Mouse (Mus musculus) WW6 (cell line): ENCODE data around the gene Ndnf.

Source experiments
- DNase-seq: peaks from one replicate; pipeline ENCODE4 v3.0.0-alpha.2; 2013; ENCODE audit warnings: low read depth, low spot score

Ndnf gene

GRCm38 (mm10) chr6:65671451-65671850 is at the start of gene Ndnf:
Gene Ndnf, plus strand, starts transcription at chr6:65671590.
- no peak for DNase-seq

- no peak for DNase-seq
These were observed 48.2 kb upstream of the Ndnf start for GRCm38 (mm10) chr6:65623016-65623715.

- DNase-seq = no peak
These were observed 40.8 kb upstream of the Ndnf start for GRCm38 (mm10) chr6:65630578-65630977.

GRCm38 (mm10) chr6:65632184-65632583 is 39.2 kb upstream of the Ndnf start:
- DNase-seq = no peak

- DNase-seq = no peak
These were observed 29.0 kb upstream of the Ndnf start for GRCm38 (mm10) chr6:65642431-65642830.

- DNase-seq = no peak
These were observed 27.3 kb upstream of the Ndnf start for GRCm38 (mm10) chr6:65644110-65644509.

- DNase-seq = no peak
These were observed 25.0 kb upstream of the Ndnf start for GRCm38 (mm10) chr6:65646408-65646807.

- no peak for DNase-seq
These were observed 23.7 kb upstream of the Ndnf start for GRCm38 (mm10) chr6:65647731-65648130.

- no peak for DNase-seq
These were observed 20.0 kb upstream of the Ndnf start for GRCm38 (mm10) chr6:65651376-65651775.

- no peak for DNase-seq
These were observed 10.1 kb upstream of the Ndnf start for GRCm38 (mm10) chr6:65661272-65661671.

GRCm38 (mm10) chr6:65662050-65662449 is 9.3 kb upstream of the Ndnf start:
- no peak for DNase-seq

- no peak for DNase-seq
These were observed 7.4 kb upstream of the Ndnf start for GRCm38 (mm10) chr6:65663990-65664389.

- DNase-seq = no peak
These were observed 5.1 kb upstream of the Ndnf start for GRCm38 (mm10) chr6:65666295-65666694.

GRCm38 (mm10) chr6:65669971-65670370 is 1.4 kb upstream of the Ndnf start:
- DNase-seq = no peak

- no peak for DNase-seq
These were observed 394 bp upstream of the Ndnf start for GRCm38 (mm10) chr6:65670981-65671411.

- no peak for DNase-seq
These were observed 991 bp downstream of the Ndnf start for GRCm38 (mm10) chr6:65672131-65673031.

GRCm38 (mm10) chr6:65693938-65694337 is 22.5 kb downstream of the Ndnf start:
- DNase-seq = no peak

- DNase-seq = no peak
These were observed 49.3 kb downstream of the Ndnf start for GRCm38 (mm10) chr6:65720676-65721075.

GRCm38 (mm10) chr6:65725677-65726076 is 54.3 kb downstream of the Ndnf start:
- DNase-seq = no peak

- DNase-seq = no peak
These were observed 56.9 kb downstream of the Ndnf start for GRCm38 (mm10) chr6:65728261-65728660.

GRCm38 (mm10) chr6:65739442-65739841 is 68.1 kb downstream of the Ndnf start:
- DNase-seq = no peak

- DNase-seq = no peak
These were observed 71.9 kb downstream of the Ndnf start for GRCm38 (mm10) chr6:65743144-65743870.
